Mouse (Mus musculus) cerebellum, adult 2 months (tissue): ENCODE data around the gene Trip4.

Experiments
- CTCF ChIP-seq: fragments of 200-500 bp; IDR thresholded peaks from 2 replicates; pipeline ENCODE4 v1.5.1; 2011; ENCODE audit warnings: low read depth, mild to moderate bottlenecking, control low read depth, low read length, moderate library complexity, borderline replicate concordance; ENCODE audit not compliant: insufficient read depth
- POLR2A ChIP-seq: fragments of 200-500 bp; IDR thresholded peaks from 2 replicates; pipeline ENCODE4 v1.6.1; 2011; ENCODE audit warnings: low read length, control low read depth, borderline replicate concordance; ENCODE audit not compliant: insufficient read depth

GRCm38 (mm10) chr9:65828511-65828910 is 80.1 kb downstream of the Trip4 start:
- TF ChIP-seq POLR2A = no peak
- no peak for TF ChIP-seq CTCF
